Mouse (Mus musculus) layer of hippocampus, adult 11-12 months (tissue): ENCODE measurements around the gene Zan.

ENCODE experiments used
- DNase-seq: peaks from one replicate; pipeline ENCODE4 v3.0.0; 2022; ENCODE audit warnings: low spot score

The Zan gene

GRCm38 (mm10) chr5:137332857-137333511 lies 143.9 kb downstream of the Zan start:
- no peak for DNase-seq

GRCm38 (mm10) chr5:137330910-137331309 lies 146.0 kb downstream of the Zan start:
- no peak for DNase-seq
